Mouse (Mus musculus): Measurements from ENCODE around the gene Ddost. TPM values are rescaled to one million over a fixed set of nuclear protein-coding genes. Genes with fewer than 3 reads are reported as not detected.

The Ddost gene
- polyA plus RNA-seq, 1 experiment from 2014 or later, result 185 TPM

GRCm38 (mm10) chr4:138307025-138307424 is 2.5 kb downstream of the Ddost start:
- H3K27ac ChIP-seq (ENCODE audit: low read length), result no peak overlapping the region
- no peaks in the 10 kb centered on the region for H3K27me3 ChIP-seq (ENCODE audit: control insufficient read depth, insufficient read depth, low read depth, low read length)
- peaks cover 35% of the 10 kb centered on the region for H3K36me3 ChIP-seq (ENCODE audit: control insufficient read depth, insufficient read depth)
- no peak for ATAC-seq (ENCODE audit: low read depth)
- H3K4me1 ChIP-seq (ENCODE audit: control insufficient read depth, low read depth, low read length), result peaks cover 18% of the 10 kb centered on the region
- no peak overlapping the region for H3K4me3 ChIP-seq (ENCODE audit: low read depth, low read length)
- 71% methylated on average over 3 of the region's 3 CpGs for WGBS (ENCODE audit: insufficient replicate concordance)
- H3K9me3 ChIP-seq (replicated peaks; ENCODE audit: control insufficient read depth, low read length), result no peaks in the 10 kb centered on the region
- no peak overlapping the region for H3K4me2 ChIP-seq (ENCODE audit: low read depth, low read length)
- H3K9ac ChIP-seq (ENCODE audit: low read depth, low read length), result no peak overlapping the region

DNA sequence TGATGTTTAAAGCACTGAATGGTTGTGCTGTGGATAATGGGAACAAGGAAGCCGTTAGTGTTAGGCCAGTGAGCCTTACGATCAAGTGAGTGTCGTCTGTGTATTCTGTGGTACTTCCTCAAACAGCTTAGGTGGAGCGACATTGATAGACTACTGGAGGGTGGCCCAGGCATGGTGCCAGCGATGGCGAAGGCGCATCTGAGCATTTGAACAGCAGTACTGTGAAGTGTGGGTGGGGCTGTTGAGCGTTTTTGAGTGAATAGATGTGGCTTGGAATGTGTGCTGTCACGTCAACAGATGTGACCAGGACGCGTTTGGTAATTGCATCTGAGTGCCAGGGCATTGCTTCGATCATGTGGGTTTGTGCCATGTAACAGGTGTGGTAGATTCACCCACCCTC is 3.2 kb downstream of the Ddost start:
- ATAC-seq (ENCODE audit: low read depth), result no peak
- H3K4me3 ChIP-seq (ENCODE audit: low read depth, low read length), result no peak overlapping the region
- H3K4me2 ChIP-seq (ENCODE audit: low read depth, low read length), result no peak overlapping the region
- no peaks in the 10 kb centered on the region for H3K9me3 ChIP-seq (replicated peaks; ENCODE audit: control insufficient read depth, low read length)
- no peak overlapping the region for H3K27ac ChIP-seq (ENCODE audit: low read length)
- H3K9ac ChIP-seq (ENCODE audit: low read depth, low read length), result no peak overlapping the region
- H3K27me3 ChIP-seq (ENCODE audit: control insufficient read depth, insufficient read depth, low read depth, low read length), result no peaks in the 10 kb centered on the region
- H3K4me1 ChIP-seq (ENCODE audit: control insufficient read depth, low read depth, low read length), result peaks cover 18% of the 10 kb centered on the region
- H3K36me3 ChIP-seq (ENCODE audit: control insufficient read depth, insufficient read depth), result peaks cover 38% of the 10 kb centered on the region
- WGBS (ENCODE audit: insufficient replicate concordance), result 78% methylated on average over 12 of the region's 12 CpGs

- H3K9ac ChIP-seq (ENCODE audit: low read depth, low read length), result no peak overlapping the region
- peaks cover 50% of the 10 kb centered on the region for H3K36me3 ChIP-seq (ENCODE audit: control insufficient read depth, insufficient read depth)
- H3K4me2 ChIP-seq (ENCODE audit: low read depth, low read length), result no peak overlapping the region
- H3K4me1 ChIP-seq (ENCODE audit: control insufficient read depth, low read depth, low read length), result peaks cover 8% of the 10 kb centered on the region
- WGBS (ENCODE audit: insufficient replicate concordance), result 86% methylated on average over 19 of the region's 19 CpGs
- no peaks in the 10 kb centered on the region for H3K9me3 ChIP-seq (replicated peaks; ENCODE audit: control insufficient read depth, low read length)
- H3K27ac ChIP-seq (ENCODE audit: low read length), result no peak overlapping the region
- ATAC-seq (ENCODE audit: low read depth), result no peak
- H3K27me3 ChIP-seq (ENCODE audit: control insufficient read depth, insufficient read depth, low read depth, low read length), result no peaks in the 10 kb centered on the region
- no peak overlapping the region for H3K4me3 ChIP-seq (ENCODE audit: low read depth, low read length)
These were observed 5.9 kb downstream of the Ddost start for GRCm38 (mm10) chr4:138310311-138310910.

- Histone ChIP-seq H3K9me3 (replicated peaks; ENCODE audit: control insufficient read depth, low read length) (no peaks in the 10 kb centered on the region), H3K4me1 (ENCODE audit: control insufficient read depth, low read depth, low read length) (no peaks in the 10 kb centered on the region; the same call in 1 of the 2 replicates), H3K27ac (ENCODE audit: low read length) (no peak overlapping the region), H3K9ac (ENCODE audit: low read depth, low read length) (no peak overlapping the region), H3K36me3 (ENCODE audit: control insufficient read depth, insufficient read depth) (peaks cover 57% of the 10 kb centered on the region), H3K27me3 (ENCODE audit: control insufficient read depth, insufficient read depth, low read depth, low read length) (no peaks in the 10 kb centered on the region), H3K4me2 (ENCODE audit: low read depth, low read length) (no peak overlapping the region), H3K4me3 (ENCODE audit: low read depth, low read length) (no peak overlapping the region)
- 58% methylated on average over 8 of the region's 8 CpGs for WGBS (ENCODE audit: insufficient replicate concordance)
- 0 out of 2 replicates have a peak, but pooled peaks have one; percentile 45 for ATAC-seq (ENCODE audit: low read depth)
These were observed 7.1 kb downstream of the Ddost start for GRCm38 (mm10) chr4:138311595-138311994.

DNA sequence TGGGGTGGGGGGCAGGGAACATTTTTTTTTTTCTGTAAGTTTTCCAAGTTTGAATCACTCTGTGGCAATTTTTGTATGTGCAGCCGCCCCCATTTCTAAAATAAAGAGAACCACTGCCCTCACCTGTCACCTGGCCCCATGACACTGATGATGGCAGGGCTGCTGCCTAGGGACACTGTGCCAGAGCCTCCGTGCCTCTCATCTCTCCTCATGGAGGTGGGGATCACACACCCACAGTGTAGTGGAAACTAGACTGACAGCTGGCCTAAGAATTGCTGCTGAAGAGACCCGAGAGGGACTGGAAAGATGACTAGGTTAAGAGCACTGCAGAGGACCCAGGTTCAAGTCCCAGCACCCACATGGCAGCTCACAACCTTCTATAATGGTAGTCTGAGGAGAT is 7.6 kb downstream of the Ddost start:
- Histone ChIP-seq H3K27ac (ENCODE audit: low read length) (no peak overlapping the region), H3K4me2 (ENCODE audit: low read depth, low read length) (no peak overlapping the region), H3K36me3 (ENCODE audit: control insufficient read depth, insufficient read depth) (peaks cover 58% of the 10 kb centered on the region), H3K9me3 (replicated peaks; ENCODE audit: control insufficient read depth, low read length) (no peaks in the 10 kb centered on the region), H3K27me3 (ENCODE audit: control insufficient read depth, insufficient read depth, low read depth, low read length) (no peaks in the 10 kb centered on the region), H3K4me3 (ENCODE audit: low read depth, low read length) (no peak overlapping the region), H3K4me1 (ENCODE audit: control insufficient read depth, low read depth, low read length) (no peaks in the 10 kb centered on the region; the same call in 1 of the 2 replicates), H3K9ac (ENCODE audit: low read depth, low read length) (no peak overlapping the region)
- ATAC-seq (ENCODE audit: low read depth), result no peak
- WGBS (ENCODE audit: insufficient replicate concordance), result 88% methylated on average over 3 of the region's 3 CpGs

GRCm38 (mm10) chr4:138313021-138313420 is 8.5 kb downstream of the Ddost start:
- H3K36me3 ChIP-seq (ENCODE audit: control insufficient read depth, insufficient read depth), result peaks cover 54% of the 10 kb centered on the region
- no peak overlapping the region for H3K4me2 ChIP-seq (ENCODE audit: low read depth, low read length)
- no peaks in the 10 kb centered on the region for H3K4me1 ChIP-seq (ENCODE audit: control insufficient read depth, low read depth, low read length)
- no peak overlapping the region for H3K27ac ChIP-seq (ENCODE audit: low read length)
- H3K27me3 ChIP-seq (ENCODE audit: control insufficient read depth, insufficient read depth, low read depth, low read length), result no peaks in the 10 kb centered on the region
- 82% methylated on average over 11 of the region's 11 CpGs for WGBS (ENCODE audit: insufficient replicate concordance)
- H3K9ac ChIP-seq (ENCODE audit: low read depth, low read length), result no peak overlapping the region
- ATAC-seq (ENCODE audit: low read depth), result no peak
- H3K4me3 ChIP-seq (ENCODE audit: low read depth, low read length), result no peak overlapping the region
- H3K9me3 ChIP-seq (replicated peaks; ENCODE audit: control insufficient read depth, low read length), result no peaks in the 10 kb centered on the region

GRCm38 (mm10) chr4:138313795-138314194 is 9.3 kb downstream of the Ddost start:
- ATAC-seq (ENCODE audit: low read depth), result no peak
- H3K27me3 ChIP-seq (ENCODE audit: control insufficient read depth, insufficient read depth, low read depth, low read length), result no peaks in the 10 kb centered on the region
- WGBS (ENCODE audit: insufficient replicate concordance), result 79% methylated on average over 4 of the region's 4 CpGs
- no peak overlapping the region for H3K27ac ChIP-seq (ENCODE audit: low read length)
- H3K36me3 ChIP-seq (ENCODE audit: control insufficient read depth, insufficient read depth), result peaks cover 49% of the 10 kb centered on the region
- H3K4me1 ChIP-seq (ENCODE audit: control insufficient read depth, low read depth, low read length), result no peaks in the 10 kb centered on the region
- H3K4me2 ChIP-seq (ENCODE audit: low read depth, low read length), result no peak overlapping the region
- no peak overlapping the region for H3K9ac ChIP-seq (ENCODE audit: low read depth, low read length)
- no peak overlapping the region for H3K4me3 ChIP-seq (ENCODE audit: low read depth, low read length)
- no peaks in the 10 kb centered on the region for H3K9me3 ChIP-seq (replicated peaks; ENCODE audit: control insufficient read depth, low read length)

- Histone ChIP-seq H3K4me2 (ENCODE audit: low read depth, low read length) (no peak overlapping the region), H3K27me3 (ENCODE audit: control insufficient read depth, insufficient read depth, low read depth, low read length) (no peaks in the 10 kb centered on the region), H3K9ac (ENCODE audit: low read depth, low read length) (no peak overlapping the region), H3K36me3 (ENCODE audit: control insufficient read depth, insufficient read depth) (peaks cover 36% of the 10 kb centered on the region), H3K27ac (ENCODE audit: low read length) (no peak overlapping the region), H3K9me3 (replicated peaks; ENCODE audit: control insufficient read depth, low read length) (no peaks in the 10 kb centered on the region), H3K4me1 (ENCODE audit: control insufficient read depth, low read depth, low read length) (no peaks in the 10 kb centered on the region), H3K4me3 (ENCODE audit: low read depth, low read length) (no peak overlapping the region)
- 71% methylated on average over 9 of the region's 9 CpGs for WGBS (ENCODE audit: insufficient replicate concordance)
- ATAC-seq (ENCODE audit: low read depth), result no peak
These were observed 11.3 kb downstream of the Ddost start for GRCm38 (mm10) chr4:138315781-138316180.

- H3K4me1 ChIP-seq (ENCODE audit: control insufficient read depth, low read depth, low read length), result no peaks in the 10 kb centered on the region
- no peak overlapping the region for H3K4me3 ChIP-seq (ENCODE audit: low read depth, low read length)
- H3K36me3 ChIP-seq (ENCODE audit: control insufficient read depth, insufficient read depth), result peaks cover 30% of the 10 kb centered on the region
- 88% methylated on average over 6 of the region's 6 CpGs for WGBS (ENCODE audit: insufficient replicate concordance)
- H3K27ac ChIP-seq (ENCODE audit: low read length), result no peak overlapping the region
- H3K9me3 ChIP-seq (replicated peaks; ENCODE audit: control insufficient read depth, low read length), result no peaks in the 10 kb centered on the region
- no peak overlapping the region for H3K9ac ChIP-seq (ENCODE audit: low read depth, low read length)
- ATAC-seq (ENCODE audit: low read depth), result no peak
- H3K4me2 ChIP-seq (ENCODE audit: low read depth, low read length), result no peak overlapping the region
- H3K27me3 ChIP-seq (ENCODE audit: control insufficient read depth, insufficient read depth, low read depth, low read length), result no peaks in the 10 kb centered on the region
These were observed 11.8 kb downstream of the Ddost start for GRCm38 (mm10) chr4:138316369-138316768.

Data from liver, embryonic 16.5 days (tissue).